Mouse (Mus musculus) embryonic fibroblast, embryonic 13.5 days (primary cell): ENCODE data around the gene Dok5.

Source experiments
- CTCF ChIP-seq: IDR thresholded peaks from 2 replicates; pipeline ENCODE4 v1.5.1; 2011; ENCODE audit warnings: mild to moderate bottlenecking, control low read depth, low read length, moderate library complexity, borderline replicate concordance; ENCODE audit not compliant: insufficient read depth
- POLR2A ChIP-seq: IDR thresholded peaks from 2 replicates; pipeline ENCODE4 v1.6.1; 2011; ENCODE audit warnings: low read depth, mild to moderate bottlenecking, control low read depth, low read length, moderate library complexity

DNA sequence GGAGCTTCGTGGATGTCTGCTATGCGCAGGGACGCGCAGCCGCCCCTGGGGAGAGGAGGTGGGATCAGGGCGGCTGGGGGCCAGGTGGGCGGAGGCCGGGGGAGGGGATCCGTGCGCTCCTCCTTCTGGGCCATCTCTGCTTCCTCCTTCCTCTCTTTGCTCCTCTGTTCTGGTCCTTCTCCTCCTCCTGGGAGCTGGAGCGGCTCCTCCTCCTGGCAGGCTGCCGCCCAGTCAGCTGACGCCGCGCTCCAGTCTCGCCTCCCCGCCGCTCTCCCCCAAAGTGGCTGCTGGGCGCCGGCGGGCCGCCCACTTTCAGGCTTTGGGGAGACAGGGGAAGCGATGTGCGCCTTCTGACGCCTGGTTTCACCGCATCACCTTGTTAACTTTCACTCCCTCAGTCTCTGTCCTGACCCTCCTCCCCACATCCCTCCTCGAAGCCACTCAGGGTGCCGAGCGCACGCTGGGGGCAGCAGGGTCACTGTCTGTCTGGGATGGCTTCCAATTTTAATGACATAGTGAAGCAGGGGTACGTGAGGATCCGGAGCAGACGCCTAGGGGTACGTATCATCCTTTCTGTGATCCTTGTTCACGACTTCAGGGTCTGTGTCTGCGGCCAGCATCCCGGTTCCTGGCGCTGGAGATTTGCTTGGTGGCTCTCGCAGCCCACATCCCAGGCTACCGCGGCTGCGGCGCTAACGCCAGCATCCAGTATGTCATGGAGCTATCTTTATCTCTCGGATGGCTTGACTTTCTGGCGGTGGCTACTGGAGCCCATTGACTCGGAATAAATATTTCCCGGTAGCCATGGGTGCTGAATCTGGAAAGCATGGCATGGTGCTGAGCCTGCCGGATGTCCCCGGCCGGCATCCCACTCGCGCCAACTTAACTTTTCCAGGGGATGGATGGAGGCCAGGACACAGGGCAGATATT is at the start of gene Dok5:
- TF ChIP-seq CTCF (no peak), POLR2A (peak; percentile 56)
